Mouse (Mus musculus) gastrocnemius, postnatal 36 days (tissue): ENCODE measurements around the gene Zfp672. TPM values are rescaled to one million over a fixed set of nuclear protein-coding genes. Genes with fewer than 3 reads are reported as not detected.
"Not testable (repeated sequence)": the region's sequence is repeated elsewhere in the genome, so short reads cannot be mapped to it uniquely, and the experiment has no call there.

Experiments
- DNase-seq, 2 experiments: peaks; one replicate each; pipeline ENCODE4 v3.0.0; 2022
- intact Hi-C: fragments of 180-260 bp; cut with DNase I; formaldehyde crosslinking; loops from one replicate; pipeline ENCODE4 v1.15.1; 2025
- total RNA-seq, 2 experiments: library from RNA; stranded (reverse); gene quantifications; 2 replicates each; pipeline ENCODE4 v1.2.3; 2021

The Zfp672 gene
- total RNA-seq, 2 experiments from 2014 or later: 36.7 to 41.7 TPM

GRCm38 (mm10) chr11:58329906-58330275 is 248 bp downstream of the Zfp672 start:
- DNase-seq: no peak
- intact Hi-C loops: no loop called here

GRCm38 (mm10) chr11:58326781-58327180 is 3.4 kb downstream of the Zfp672 start:
- intact Hi-C loops: no loop called here

GRCm38 (mm10) chr11:58324614-58325229 is 5.4 kb downstream of the Zfp672 start:
- intact Hi-C loops: no loop called here
- no peak for DNase-seq

More at GRCm38 (mm10) chr11:58326781-58327180, 3.4 kb downstream of the Zfp672 start:
- no peak for DNase-seq

GRCm38 (mm10) chr11:58323570-58324340 is 6.4 kb downstream of the Zfp672 start:
- intact Hi-C loops: no loop called here
- no peak for DNase-seq

GRCm38 (mm10) chr11:58322824-58323569 is 7.1 kb downstream of the Zfp672 start:
- DNase-seq: peak; percentile 96
- intact Hi-C loops: no loop called here

- DNase-seq: no peak
- intact Hi-C loops: no loop called here
Observed at GRCm38 (mm10) chr11:58316768-58317390, 13.3 kb downstream of the Zfp672 start.

- intact Hi-C loops: no loop called here
- no peak for DNase-seq
Observed at GRCm38 (mm10) chr11:58316344-58316743, 13.8 kb downstream of the Zfp672 start.

GRCm38 (mm10) chr11:58315536-58316168 is 14.5 kb downstream of the Zfp672 start:
- intact Hi-C loops: no loop called here
- no peak for DNase-seq

GRCm38 (mm10) chr11:58314069-58314468 is 16.1 kb downstream of the Zfp672 start:
- intact Hi-C loops: no loop called here
- DNase-seq: no peak

GRCm38 (mm10) chr11:58308661-58309060 is 21.5 kb downstream of the Zfp672 start:
- intact Hi-C loops: loop anchor here (10.0 kb wide), 1 partner anchor 204 kb away; the partner anchor contains the start of gene Cnot8
- no peak for DNase-seq

- intact Hi-C loops: loop anchor here (10.0 kb wide), 1 partner anchor 203 kb away; the partner anchor contains the start of gene Cnot8
Observed at GRCm38 (mm10) chr11:58307411-58308080, 22.6 kb downstream of the Zfp672 start.

GRCm38 (mm10) chr11:58306860-58307308 is 23.3 kb downstream of the Zfp672 start, which contains the start of gene Zfp692:
Zfp692 (plus strand) TSS chr11:58307069.
- intact Hi-C loops: loop anchor here (10.0 kb wide), 1 partner anchor 202 kb away; the partner anchor contains the start of gene Cnot8
- DNase-seq: peak; percentile 89 to 94

More at GRCm38 (mm10) chr11:58307411-58308080, 22.6 kb downstream of the Zfp672 start:
- DNase-seq: peak in 1 of 2 experiments; percentile 51

- intact Hi-C loops: loop anchor here (10.0 kb wide), 1 partner anchor 200 kb away; the partner anchor contains the start of gene Cnot8
- not testable (repeated sequence) for DNase-seq
Observed at GRCm38 (mm10) chr11:58305299-58305698, 24.8 kb downstream of the Zfp672 start.

GRCm38 (mm10) chr11:58303594-58303993 is 26.5 kb downstream of the Zfp672 start:
- intact Hi-C loops: loop anchor here (5.0 to 10.0 kb wide), 3 partner anchors 81 to 199 kb away; partner anchors contain the start of gene Cnot8

GRCm38 (mm10) chr11:58302774-58303445 is 27.2 kb downstream of the Zfp672 start:
- intact Hi-C loops: loop anchor here (5.0 to 10.0 kb wide), 3 partner anchors 81 to 198 kb away; partner anchors contain the start of gene Cnot8

More at GRCm38 (mm10) chr11:58303594-58303993, 26.5 kb downstream of the Zfp672 start:
- no peak for DNase-seq

GRCm38 (mm10) chr11:58301837-58302754 is 28.0 kb downstream of the Zfp672 start:
- intact Hi-C loops: loop anchor here (5.0 to 10.0 kb wide), 3 partner anchors 80 to 197 kb away; partner anchors contain the start of gene Cnot8

More at GRCm38 (mm10) chr11:58302774-58303445, 27.2 kb downstream of the Zfp672 start:
- no peak for DNase-seq

GRCm38 (mm10) chr11:58301057-58301456 is 29.1 kb downstream of the Zfp672 start:
- DNase-seq: peak; percentile 28 to 48
- intact Hi-C loops: loop anchor here (5.0 to 10.0 kb wide), 3 partner anchors 79 to 196 kb away; partner anchors contain the start of gene Cnot8

More at GRCm38 (mm10) chr11:58301837-58302754, 28.0 kb downstream of the Zfp672 start:
- peak; percentile 92 to 99 for DNase-seq
